Mouse (Mus musculus) fat pad, adult 2 months (tissue): Measurements from ENCODE around the gene Fgr.

Experiments used
- DNase-seq: peaks from one replicate; pipeline ENCODE4 v3.0.0-alpha.2; 2011; ENCODE audit warnings: low read depth, low spot score; ENCODE audit errors: extremely low read depth

Fgr gene

GRCm38 (mm10) chr4:133034478-133034877 lies 60.6 kb downstream of the Fgr start:
- no peak for DNase-seq

GRCm38 (mm10) chr4:133035446-133035845 lies 61.6 kb downstream of the Fgr start:
- no peak for DNase-seq

GRCm38 (mm10) chr4:133035946-133036345 lies 62.1 kb downstream of the Fgr start:
- no peak for DNase-seq

GRCm38 (mm10) chr4:133037293-133037692 lies 63.4 kb downstream of the Fgr start:
- DNase-seq: no peak

GRCm38 (mm10) chr4:133037798-133038197 lies 63.9 kb downstream of the Fgr start:
- DNase-seq: no peak

- DNase-seq: no peak
These were observed 64.7 kb downstream of the Fgr start for GRCm38 (mm10) chr4:133038521-133039115.

- no peak for DNase-seq
These were observed 65.4 kb downstream of the Fgr start for GRCm38 (mm10) chr4:133039116-133039819.

GRCm38 (mm10) chr4:133039832-133040231 lies 65.9 kb downstream of the Fgr start:
- no peak for DNase-seq

- DNase-seq: no peak
These were observed 66.5 kb downstream of the Fgr start for GRCm38 (mm10) chr4:133040241-133040904.

- DNase-seq: no peak
These were observed 68.3 kb downstream of the Fgr start for GRCm38 (mm10) chr4:133042244-133042643.

GRCm38 (mm10) chr4:133042651-133043635 lies 69.0 kb downstream of the Fgr start:
- DNase-seq: no peak

- peak; percentile 83 for DNase-seq
These were observed 70.1 kb downstream of the Fgr start for GRCm38 (mm10) chr4:133043798-133044646.

- DNase-seq: no peak
These were observed 70.8 kb downstream of the Fgr start for GRCm38 (mm10) chr4:133044647-133045094.

- DNase-seq: no peak
These were observed 72.0 kb downstream of the Fgr start for GRCm38 (mm10) chr4:133045771-133046474.

- peak; percentile 87 for DNase-seq
These were observed 72.9 kb downstream of the Fgr start for GRCm38 (mm10) chr4:133046691-133047352.

GRCm38 (mm10) chr4:133047353-133048105 lies 73.6 kb downstream of the Fgr start:
- DNase-seq: no peak

GRCm38 (mm10) chr4:133049071-133049920 lies 75.4 kb downstream of the Fgr start:
- DNase-seq: no peak
